Mouse (Mus musculus) forebrain, embryonic 14.5 days (tissue): ENCODE measurements around the gene Lrrc73. TPM values are rescaled to one million over a fixed set of nuclear protein-coding genes. Genes with fewer than 3 reads are reported as not detected.
A peak's percentile ranks its signal among the peaks of the same experiment; 100 is the strongest.

Experiments used
- ATAC-seq: fragments of 200-750 bp; cut with Nextera tagmentation; 2 replicates; pipeline ENCODE4 v1.8.0; 2017; ENCODE audit warnings: mild to moderate bottlenecking, moderate library complexity
- DNase-seq: peaks from one replicate; pipeline ENCODE4 v3.0.0-alpha.2; 2015; ENCODE audit warnings: low spot score
- H3K27ac ChIP-seq: fragments of 300-500 bp; sonication (generic); 2 replicates; pipeline ENCODE4 v1.5.1; 2014; ENCODE audit warnings: low read depth, mild to moderate bottlenecking, control low read depth, low read length, moderate library complexity
- H3K27me3 ChIP-seq: fragments of 300-500 bp; sonication (generic); replicated peaks from 2 replicates; pipeline ENCODE4 v1.6.1; 2014; ENCODE audit warnings: low read length, control low read depth, mixed read lengths; ENCODE audit not compliant: control insufficient read depth, insufficient read depth
- H3K36me3 ChIP-seq: fragments of 300-500 bp; sonication (generic); 2 replicates; pipeline ENCODE4 v1.6.1; 2014; ENCODE audit warnings: low read length, control low read depth; ENCODE audit not compliant: control insufficient read depth, insufficient read depth
- H3K4me1 ChIP-seq: fragments of 300-500 bp; sonication (generic); 2 replicates; pipeline ENCODE4 v1.6.1; 2014; ENCODE audit warnings: antibody characterized with exemption, low read length, control low read depth; ENCODE audit not compliant: control insufficient read depth, insufficient read depth
- H3K4me2 ChIP-seq: fragments of 300-500 bp; sonication (generic); 2 replicates; pipeline ENCODE4 v1.6.1; 2014; ENCODE audit warnings: mild to moderate bottlenecking, control low read depth, low read length
- H3K4me3 ChIP-seq: fragments of 300-500 bp; sonication (generic); 2 replicates; pipeline ENCODE4 v1.5.1; 2014; ENCODE audit warnings: low read depth, low read length, control low read depth
- H3K9ac ChIP-seq: fragments of 300-500 bp; sonication (generic); 2 replicates; pipeline ENCODE4 v1.6.1; 2014; ENCODE audit warnings: mild to moderate bottlenecking, low read length, control low read depth, moderate library complexity
- H3K9me3 ChIP-seq: fragments of 300-500 bp; sonication (generic); replicated peaks from 2 replicates; pipeline ENCODE4 v1.6.1; 2016; ENCODE audit warnings: low read length, control low read depth, mixed read lengths; ENCODE audit not compliant: control insufficient read depth
- WGBS: fragments of 180-500 bp; shearing (Covaris S2); extraction: QIAGEN DNeasy Blood & Tissue Kit; methylation state at CpG from one replicate; pipeline ENCODE4 v1.1.7; 2014; 5-methylcytosine and 5-hydroxymethylcytosine counted together
- polyA plus RNA-seq: library from polyadenylated mRNA; unstranded; fragments of >200 nt; fragmentation: Nextera tagmentation; extraction: Ambion mirVana; gene quantifications from 2 replicates; pipeline ENCODE4 v1.2.1, GENCODE M21; 2014

Lrrc73 gene
- polyA plus RNA-seq, result 9.8 and 10.6 TPM in 2 replicates

DNA sequence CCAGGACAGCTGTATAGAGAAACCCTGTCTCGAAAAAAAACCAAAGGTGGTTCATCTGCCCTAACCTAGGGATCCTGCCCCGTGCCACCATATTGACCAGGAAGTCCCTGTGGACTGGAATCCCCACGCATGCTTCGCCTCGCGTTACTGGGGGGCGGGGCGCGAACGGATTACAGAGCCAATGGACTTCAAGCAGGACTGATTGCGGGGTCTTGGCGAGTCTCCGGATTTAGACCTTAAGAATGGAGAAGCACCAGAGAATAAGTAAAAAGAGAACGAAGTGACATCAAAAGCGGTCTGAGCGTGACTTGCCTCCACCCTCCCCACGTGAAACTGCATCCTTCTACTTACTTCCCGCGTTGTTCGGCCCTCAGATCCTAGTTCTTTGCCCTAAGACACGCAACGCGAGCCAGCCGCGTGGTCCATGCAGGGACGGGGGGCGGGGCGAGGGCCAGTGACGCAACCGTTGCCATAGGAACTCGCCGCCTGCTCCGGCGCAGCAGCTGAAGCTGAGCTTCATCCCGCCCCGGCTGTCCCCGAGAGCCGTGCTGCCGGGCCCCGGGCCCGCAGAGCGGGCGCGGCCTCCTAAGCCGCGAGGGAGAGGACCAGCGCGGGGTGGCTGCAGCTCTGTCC, at the start of gene Lrrc73:
Gene Lrrc73 (plus strand): TSS at position 80 of the 633 bp plus-strand sequence.
- peak within 1 kb of the TSS; percentile 59 for H3K27ac ChIP-seq
- peaks cover 17% of the 10 kb centered on the region for H3K4me1 ChIP-seq
- H3K9me3 ChIP-seq, result no peaks in the 10 kb centered on the region
- H3K27me3 ChIP-seq, result 0 out of 2 replicates have a peak, but pooled peaks cover 7% of the 10 kb centered on the region
- H3K36me3 ChIP-seq, result peaks cover 49% of the 10 kb centered on the region
- DNase-seq (peak; percentile 94), ATAC-seq (peak; percentile 95)
- peak within 1 kb of the TSS; percentile 98 for H3K4me2 ChIP-seq
- peak within 1 kb of the TSS; percentile 73 for H3K9ac ChIP-seq
- peak within 1 kb of the TSS; percentile 77 for H3K4me3 ChIP-seq
- WGBS, result 2% methylated on average over 46 of the region's 48 CpGs

DNA sequence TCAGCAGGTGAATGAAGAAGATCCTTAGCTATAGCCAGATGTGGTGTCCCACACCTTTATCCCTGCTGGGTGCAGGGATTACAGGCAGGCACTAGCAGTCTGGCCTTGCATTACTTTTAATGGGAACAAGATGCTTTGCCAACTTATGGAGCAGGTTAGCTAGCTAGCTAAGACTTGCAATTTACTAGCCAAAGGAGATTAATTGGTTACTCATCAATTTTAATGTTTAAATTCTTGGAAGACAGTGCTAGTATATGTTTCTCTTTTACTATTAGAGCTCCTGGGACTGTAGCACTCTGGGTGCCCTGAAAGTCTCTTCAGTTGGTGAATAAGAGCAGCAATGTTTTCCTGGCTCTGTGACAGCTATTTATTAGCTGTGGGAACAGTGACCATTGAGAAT, 46.7 kb upstream of the Lrrc73 start:
- Histone ChIP-seq H3K36me3 (peaks cover 57% of the 10 kb centered on the region), H3K9ac (no peak overlapping the region), H3K4me2 (no peak overlapping the region), H3K27me3 (no peaks in the 10 kb centered on the region), H3K9me3 (no peaks in the 10 kb centered on the region), H3K27ac (no peak overlapping the region), H3K4me1 (peaks cover 11% of the 10 kb centered on the region), H3K4me3 (no peak overlapping the region)
- DNase-seq (no peak), ATAC-seq (no peak)

DNA sequence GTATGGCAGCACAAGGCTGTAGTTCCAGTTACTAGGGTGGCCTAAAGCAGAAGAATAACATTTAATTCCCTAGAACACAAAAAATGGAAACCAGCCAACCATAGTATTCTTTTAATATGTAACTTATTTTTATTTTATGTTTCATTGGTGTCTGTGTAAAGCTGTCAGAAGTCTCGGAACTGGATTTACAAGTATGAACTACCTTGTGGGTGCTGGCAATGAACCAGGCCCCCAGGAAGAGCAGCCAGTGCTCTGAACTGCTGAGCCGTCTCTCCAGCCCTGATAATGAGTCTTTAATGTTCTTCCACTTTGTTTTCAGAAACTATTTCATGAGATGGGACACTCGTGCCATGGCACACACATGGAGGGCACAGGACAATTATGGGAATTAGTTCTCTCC, 42.8 kb upstream of the Lrrc73 start:
- H3K27ac ChIP-seq, result no peak overlapping the region
- H3K4me2 ChIP-seq, result no peak overlapping the region
- no peak overlapping the region for H3K4me3 ChIP-seq
- ATAC-seq (no peak), DNase-seq (no peak)
- no peaks in the 10 kb centered on the region for H3K9me3 ChIP-seq
- no peaks in the 10 kb centered on the region for H3K27me3 ChIP-seq
- WGBS, result 91% methylated on average over 3 of the region's 3 CpGs
- H3K9ac ChIP-seq, result no peak overlapping the region
- H3K36me3 ChIP-seq, result peaks cover 83% of the 10 kb centered on the region
- no peaks in the 10 kb centered on the region for H3K4me1 ChIP-seq

DNA sequence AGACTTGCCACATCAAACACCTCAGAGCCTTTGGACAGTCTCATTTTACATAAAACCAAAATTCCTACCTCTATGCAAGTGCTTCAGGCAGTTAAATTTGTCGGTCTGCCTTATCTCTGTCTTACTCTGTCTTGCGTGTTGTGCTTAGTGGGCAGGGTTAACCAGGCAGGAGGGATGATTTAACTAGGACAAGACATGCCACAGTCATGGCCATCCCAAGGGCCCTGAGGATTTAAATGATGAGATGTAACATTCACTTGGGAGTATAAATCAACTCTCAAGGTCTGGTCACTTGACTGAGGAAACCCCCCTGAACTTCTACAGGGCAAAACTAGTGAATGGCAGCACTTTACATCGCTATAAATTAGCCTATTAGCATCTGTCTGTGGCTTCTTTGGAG, 31.7 kb upstream of the Lrrc73 start:
- ATAC-seq, result no peak
- H3K36me3 ChIP-seq, result peaks cover 100% of the 10 kb centered on the region
- H3K4me3 ChIP-seq, result no peak overlapping the region
- 96% methylated on average over 3 of the region's 3 CpGs for WGBS
- no peak overlapping the region for H3K9ac ChIP-seq
- no peaks in the 10 kb centered on the region for H3K9me3 ChIP-seq
- no peak overlapping the region for H3K4me2 ChIP-seq
- no peak for DNase-seq
- H3K27me3 ChIP-seq, result no peaks in the 10 kb centered on the region
- H3K4me1 ChIP-seq, result no peaks in the 10 kb centered on the region
- H3K27ac ChIP-seq, result no peak overlapping the region

DNA sequence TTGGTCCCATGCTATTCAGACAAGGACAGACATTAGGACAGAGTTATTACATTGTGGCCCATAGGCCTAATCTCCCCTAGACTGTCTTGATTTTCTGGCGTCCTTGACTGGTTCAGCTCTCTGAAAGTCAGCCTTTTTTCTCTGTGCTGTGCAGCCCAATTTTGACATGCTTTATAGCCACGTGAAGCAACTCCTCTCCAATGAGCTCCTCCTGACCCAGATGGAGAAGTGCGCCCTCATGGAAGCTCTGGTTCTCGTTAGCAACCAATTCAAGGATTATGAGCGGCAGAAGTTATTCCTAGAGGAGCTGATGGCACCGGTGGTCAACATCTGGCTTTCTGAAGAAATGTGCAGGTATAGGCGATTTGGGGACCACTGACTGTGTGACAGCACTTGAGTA, 25.8 kb upstream of the Lrrc73 start:
- WGBS, result 86% methylated on average over 7 of the region's 7 CpGs
- H3K9ac ChIP-seq, result no peak overlapping the region
- H3K27me3 ChIP-seq, result no peaks in the 10 kb centered on the region
- DNase-seq (no peak), ATAC-seq (no peak)
- H3K4me3 ChIP-seq, result no peak overlapping the region
- no peak overlapping the region for H3K27ac ChIP-seq
- no peaks in the 10 kb centered on the region for H3K9me3 ChIP-seq
- no peaks in the 10 kb centered on the region for H3K4me1 ChIP-seq
- no peak overlapping the region for H3K4me2 ChIP-seq
- peaks cover 92% of the 10 kb centered on the region for H3K36me3 ChIP-seq

DNA sequence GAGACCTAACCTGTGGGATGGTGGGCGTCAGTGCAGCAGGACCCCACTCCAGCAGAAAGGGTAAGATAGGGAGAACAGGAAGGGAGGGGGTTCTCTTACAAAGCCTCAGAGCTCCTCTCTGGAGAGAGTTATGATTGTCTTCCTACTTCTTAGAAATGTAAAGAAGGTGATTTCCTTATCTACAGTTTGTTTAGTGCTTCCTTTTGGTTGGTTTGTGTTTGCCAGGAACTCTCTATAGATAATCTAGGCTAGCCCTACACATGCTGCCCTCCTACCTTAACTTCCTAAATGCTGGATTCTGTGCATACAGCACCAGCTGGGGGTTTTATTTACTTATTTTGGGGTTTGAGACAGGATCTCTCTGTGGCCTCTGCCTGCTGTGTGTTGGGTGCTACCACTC, 17.3 kb upstream of the Lrrc73 start:
- no peaks in the 10 kb centered on the region for H3K27me3 ChIP-seq
- no peak for DNase-seq
- ATAC-seq, result no peak
- H3K4me2 ChIP-seq, result no peak overlapping the region
- 91% methylated on average over 1 of the region's 1 CpGs for WGBS
- peaks cover 82% of the 10 kb centered on the region for H3K36me3 ChIP-seq
- no peaks in the 10 kb centered on the region for H3K4me1 ChIP-seq
- H3K4me3 ChIP-seq, result no peak overlapping the region
- no peaks in the 10 kb centered on the region for H3K9me3 ChIP-seq
- H3K27ac ChIP-seq, result no peak overlapping the region
- H3K9ac ChIP-seq, result no peak overlapping the region

DNA sequence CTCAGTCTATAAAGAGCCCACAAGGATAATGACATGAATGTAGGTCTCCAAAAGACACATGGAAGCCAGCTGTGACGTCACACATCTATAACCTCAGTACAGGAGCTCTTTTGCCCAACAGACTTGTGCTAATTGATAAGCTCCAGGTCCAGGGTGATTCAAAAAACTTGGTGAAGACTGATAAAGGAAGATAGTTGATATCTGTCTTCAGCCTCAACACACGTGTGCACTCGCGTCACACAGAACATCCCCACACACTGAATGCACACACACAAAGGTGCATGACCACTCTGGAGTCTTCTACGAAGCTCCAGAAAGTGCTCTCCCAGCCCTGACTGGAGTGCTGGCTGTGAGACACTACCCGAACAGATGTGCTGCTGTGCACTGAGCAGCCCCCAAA, 16.3 kb upstream of the Lrrc73 start:
- H3K4me3 ChIP-seq, result no peak overlapping the region
- 93% methylated on average over 6 of the region's 6 CpGs for WGBS
- no peak overlapping the region for H3K27ac ChIP-seq
- H3K27me3 ChIP-seq, result no peaks in the 10 kb centered on the region
- no peak for ATAC-seq
- no peaks in the 10 kb centered on the region for H3K4me1 ChIP-seq
- DNase-seq, result no peak
- no peak overlapping the region for H3K4me2 ChIP-seq
- H3K36me3 ChIP-seq, result peaks cover 85% of the 10 kb centered on the region
- no peak overlapping the region for H3K9ac ChIP-seq
- no peaks in the 10 kb centered on the region for H3K9me3 ChIP-seq

DNA sequence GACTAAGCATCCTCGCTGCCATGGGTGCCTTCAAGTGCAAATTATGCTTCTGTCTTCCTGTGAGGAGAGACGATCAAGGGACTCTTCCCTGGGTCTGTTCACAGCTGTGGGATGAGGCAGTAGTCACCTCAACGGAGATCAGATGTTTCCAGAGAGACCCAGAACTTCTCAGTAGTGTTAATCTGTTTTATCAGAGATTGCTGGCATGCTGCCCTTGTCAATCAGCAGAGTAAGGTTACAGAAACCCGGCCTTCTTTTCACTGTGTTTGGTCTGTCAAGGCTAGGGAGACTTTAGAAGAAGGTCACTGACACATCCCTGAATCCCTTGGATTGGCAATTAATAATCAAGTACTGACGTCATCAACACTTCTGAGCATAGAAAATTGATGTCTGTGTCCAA, 15.9 kb upstream of the Lrrc73 start:
- no peak overlapping the region for H3K9ac ChIP-seq
- no peaks in the 10 kb centered on the region for H3K9me3 ChIP-seq
- 86% methylated on average over 5 of the region's 5 CpGs for WGBS
- no peak overlapping the region for H3K4me3 ChIP-seq
- no peaks in the 10 kb centered on the region for H3K27me3 ChIP-seq
- H3K4me2 ChIP-seq, result no peak overlapping the region
- H3K27ac ChIP-seq, result no peak overlapping the region
- ATAC-seq, result no peak
- DNase-seq, result no peak
- H3K36me3 ChIP-seq, result peaks cover 89% of the 10 kb centered on the region
- no peaks in the 10 kb centered on the region for H3K4me1 ChIP-seq

DNA sequence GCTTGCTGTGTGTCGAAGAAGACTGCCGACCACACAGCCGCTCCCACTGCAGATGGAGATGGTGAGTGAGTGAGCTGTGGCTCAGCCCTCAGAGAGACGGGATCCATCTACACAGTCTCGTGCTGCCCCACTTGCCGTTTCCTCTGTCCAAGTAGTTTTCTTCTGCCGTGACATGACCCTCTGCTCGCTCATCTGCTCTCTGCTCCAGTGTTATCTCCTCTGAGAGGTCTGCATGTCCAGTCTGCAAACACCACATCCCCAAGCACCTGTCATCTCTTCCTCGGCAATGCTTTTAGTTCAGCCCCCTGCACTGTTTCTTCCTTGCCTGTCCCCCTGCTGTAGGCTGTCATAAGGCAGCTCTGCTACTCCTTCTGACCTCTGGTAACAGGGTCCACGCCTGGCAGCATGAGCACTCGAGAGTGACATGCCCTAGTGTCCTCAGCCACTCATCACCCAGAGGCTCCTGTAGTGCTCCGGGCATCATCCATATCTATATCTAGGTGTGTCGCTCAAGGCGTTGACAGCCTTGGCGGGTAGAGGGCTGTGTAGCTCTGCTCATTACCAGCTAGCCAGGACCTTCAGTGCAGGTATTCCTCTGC, 13.7 kb upstream of the Lrrc73 start:
- Histone ChIP-seq H3K4me1 (no peaks in the 10 kb centered on the region), H3K4me3 (no peak overlapping the region), H3K4me2 (no peak overlapping the region), H3K9me3 (no peaks in the 10 kb centered on the region), H3K9ac (no peak overlapping the region), H3K27me3 (no peaks in the 10 kb centered on the region), H3K27ac (no peak overlapping the region), H3K36me3 (peaks cover 91% of the 10 kb centered on the region)
- WGBS, result 94% methylated on average over 15 of the region's 15 CpGs
- ATAC-seq (no peak), DNase-seq (no peak)
